Mouse (Mus musculus) mesoderm, embryonic 11.5 days (tissue): ENCODE measurements around the gene Tbc1d22a.
"Not testable (repeated sequence)": the region's sequence is repeated elsewhere in the genome, so short reads cannot be mapped to it uniquely, and the experiment has no call there.

ENCODE experiments used
- DNase-seq: peaks from one replicate; pipeline ENCODE4 v3.0.0-alpha.2; 2012; ENCODE audit warnings: low read depth, low spot score

Gene Tbc1d22a

GRCm38 (mm10) chr15:86203292-86203793 is 10.9 kb upstream of the Tbc1d22a start:
- no peak for DNase-seq

- no peak for DNase-seq
These were observed 10.2 kb upstream of the Tbc1d22a start for GRCm38 (mm10) chr15:86203942-86204561.

- DNase-seq = peak; percentile 52
These were observed 9.0 kb upstream of the Tbc1d22a start for GRCm38 (mm10) chr15:86205300-86205699.

- DNase-seq = no peak
These were observed 7.9 kb upstream of the Tbc1d22a start for GRCm38 (mm10) chr15:86206385-86206784.

GRCm38 (mm10) chr15:86212193-86212592 is 2.1 kb upstream of the Tbc1d22a start:
- not testable (repeated sequence) for DNase-seq

GRCm38 (mm10) chr15:86214549-86215201 is 416 bp downstream of the Tbc1d22a start:
- DNase-seq = no peak

- DNase-seq = not testable (repeated sequence)
These were observed 2.4 kb downstream of the Tbc1d22a start for GRCm38 (mm10) chr15:86216641-86217040.

GRCm38 (mm10) chr15:86219534-86220228 is 5.4 kb downstream of the Tbc1d22a start:
- DNase-seq = no peak

- no peak for DNase-seq
These were observed 6.0 kb downstream of the Tbc1d22a start for GRCm38 (mm10) chr15:86220229-86220630.

- DNase-seq = no peak
These were observed 6.5 kb downstream of the Tbc1d22a start for GRCm38 (mm10) chr15:86220715-86221114.

GRCm38 (mm10) chr15:86221369-86221768 is 7.1 kb downstream of the Tbc1d22a start:
- DNase-seq = no peak

GRCm38 (mm10) chr15:86221901-86222300 is 7.6 kb downstream of the Tbc1d22a start:
- not testable (repeated sequence) for DNase-seq

GRCm38 (mm10) chr15:86224972-86225551 is 10.8 kb downstream of the Tbc1d22a start:
- no peak for DNase-seq

- no peak for DNase-seq
These were observed 12.0 kb downstream of the Tbc1d22a start for GRCm38 (mm10) chr15:86226221-86226620.

- DNase-seq = no peak
These were observed 12.7 kb downstream of the Tbc1d22a start for GRCm38 (mm10) chr15:86226968-86227367.

GRCm38 (mm10) chr15:86228186-86228585 is 13.9 kb downstream of the Tbc1d22a start:
- no peak for DNase-seq

- no peak for DNase-seq
These were observed 14.8 kb downstream of the Tbc1d22a start for GRCm38 (mm10) chr15:86229088-86229487.

- no peak for DNase-seq
These were observed 15.4 kb downstream of the Tbc1d22a start for GRCm38 (mm10) chr15:86229623-86230022.

GRCm38 (mm10) chr15:86231170-86231569 is 16.9 kb downstream of the Tbc1d22a start:
- DNase-seq = no peak

- DNase-seq = no peak
These were observed 17.7 kb downstream of the Tbc1d22a start for GRCm38 (mm10) chr15:86231831-86232512.

- no peak for DNase-seq
These were observed 19.7 kb downstream of the Tbc1d22a start for GRCm38 (mm10) chr15:86234001-86234400.
